Comparison of ENCODE assay signal across 11 mouse cellular contexts in the genomic region with DNA sequence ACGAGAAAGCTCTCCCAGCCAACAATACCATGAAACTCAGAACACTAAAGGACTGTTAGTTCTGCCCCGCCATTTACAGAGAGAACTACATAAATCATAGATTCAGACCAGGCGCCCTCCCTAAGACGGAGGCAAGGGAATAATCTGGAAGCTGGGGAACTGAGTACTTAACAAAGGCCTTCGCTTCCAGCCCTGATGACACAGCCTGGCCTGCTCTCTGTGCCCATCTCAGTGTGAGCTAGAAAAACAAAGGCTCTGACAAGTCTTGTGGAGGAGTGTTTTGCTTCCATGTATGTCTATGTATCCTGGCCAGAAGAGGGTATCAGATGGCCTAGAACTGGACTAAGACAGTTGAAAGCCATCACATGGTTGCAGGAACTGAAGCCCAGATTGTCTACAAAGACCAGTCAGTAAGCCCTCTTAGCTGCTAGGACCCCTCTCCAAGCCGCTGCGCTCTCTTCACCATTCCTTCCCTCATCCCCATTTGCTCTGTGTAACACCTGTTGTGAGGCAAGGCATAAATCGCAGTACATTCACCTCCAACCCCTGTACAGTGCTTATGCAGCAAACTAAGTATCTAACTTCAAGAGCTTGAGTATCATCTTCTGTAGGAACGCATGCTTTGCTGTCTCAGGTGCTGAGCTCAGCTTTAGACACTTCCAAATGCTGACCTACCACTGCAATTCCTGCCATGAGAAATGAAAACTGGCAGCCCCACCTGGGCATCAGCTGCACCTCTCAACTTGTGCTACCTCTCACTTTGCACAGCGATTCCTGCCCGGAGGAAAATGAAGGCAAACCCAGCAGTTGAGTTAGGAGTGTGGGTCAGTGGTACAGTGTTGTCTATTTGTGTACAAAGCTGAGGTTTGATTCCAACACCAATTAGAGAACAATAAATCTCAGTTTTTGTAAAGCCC. TPM values are rescaled to one million over a fixed set of nuclear protein-coding genes. Genes with fewer than 3 reads are reported as not detected.
DNase-seq lines count a peak whose midpoint lies in the region; ATAC-seq lines count a peak whose summit lies in the region.
"Had no signal": no experiment of that assay in that cellular context is flagged by ENCODE, and none has a peak within 500 bp of the region (broad histone marks: within the 10 kb centered on the region; RNA-seq: fewer than 3 reads in every experiment).

No protein-coding gene starts in this region.

- H3K4me1 ChIP-seq in heart, embryonic 12.5 days (replicated peaks) = peaks cover 40% of the 10 kb centered on the region
- H3K4me1 ChIP-seq in embryonic facial prominence, embryonic 15.5 days = peaks cover 15% of the 10 kb centered on the region; the same call in 1 of the 2 replicates
- H3K4me1 ChIP-seq in hindbrain, embryonic 13.5 days (replicated peaks) = peaks cover 23% of the 10 kb centered on the region
- peaks cover 21% of the 10 kb centered on the region for H3K4me1 ChIP-seq in midbrain, embryonic 15.5 days

- no peak overlapping the region; the same call in 1 of the 2 replicates for H3K9ac ChIP-seq in heart, embryonic 12.5 days
- no peak overlapping the region for H3K9ac ChIP-seq in embryonic facial prominence, embryonic 15.5 days
- no peak overlapping the region for H3K9ac ChIP-seq in hindbrain, embryonic 13.5 days
- no peak overlapping the region for H3K9ac ChIP-seq in midbrain, embryonic 15.5 days

- no peaks in the 10 kb centered on the region for H3K9me3 ChIP-seq in heart, embryonic 12.5 days (replicated peaks)
- no peaks in the 10 kb centered on the region for H3K9me3 ChIP-seq in embryonic facial prominence, embryonic 15.5 days (replicated peaks)
- H3K9me3 ChIP-seq in hindbrain, embryonic 13.5 days = no peaks in the 10 kb centered on the region
- no peaks in the 10 kb centered on the region for H3K9me3 ChIP-seq in midbrain, embryonic 15.5 days

- peaks cover 53% of the 10 kb centered on the region for H3K36me3 ChIP-seq in heart, embryonic 12.5 days
- H3K36me3 ChIP-seq in embryonic facial prominence, embryonic 15.5 days = peaks cover 33% of the 10 kb centered on the region
- peaks cover 20% of the 10 kb centered on the region for H3K36me3 ChIP-seq in hindbrain, embryonic 13.5 days
- H3K36me3 ChIP-seq in midbrain, embryonic 15.5 days (replicated peaks) = peaks cover 6% of the 10 kb centered on the region; the same call in 1 of the 2 replicates

- no peak overlapping the region for H3K4me2 ChIP-seq in heart, embryonic 12.5 days
- no peak overlapping the region for H3K4me2 ChIP-seq in embryonic facial prominence, embryonic 15.5 days (replicated peaks)
- no peak overlapping the region for H3K4me2 ChIP-seq in hindbrain, embryonic 13.5 days
- H3K4me2 ChIP-seq in midbrain, embryonic 15.5 days = no peak overlapping the region
- H3K4me2 ChIP-seq: liver, embryonic 11.5 days had no signal

- intact Hi-C loops in heart, postnatal 10 days (cut with DNase I) = loop anchor here (10.0 kb wide), 1 partner anchor 223 kb away; the partner anchor contains the start of gene Fam174b
- intact Hi-C loops in left cerebral cortex, postnatal 14 days (cut with DNase I) = no loop called here

- DNase-seq in heart, postnatal 10 days = no peak
- no peak for DNase-seq in frontal cortex, adult 2 months (ENCODE audit: extremely low spot score in 1 of 2, low spot score in 1 of 2)
- DNase-seq in left cerebral cortex, postnatal 14 days (ENCODE audit: low spot score in 2 of 2) = no peak
- DNase-seq: retina, postnatal 1 day had no signal

- no peak for ATAC-seq in heart, embryonic 12.5 days (ENCODE audit: insufficient number of reproducible peaks, low FRiP score)
- no peak for ATAC-seq in embryonic facial prominence, embryonic 15.5 days (ENCODE audit: insufficient number of reproducible peaks, low FRiP score, low TSS enrichment, low read depth)
- ATAC-seq in hindbrain, embryonic 13.5 days (ENCODE audit: low FRiP score) = 0 out of 2 replicates have a peak, but pooled peaks have one; percentile 11
- ATAC-seq in midbrain, embryonic 15.5 days (replicated peaks) = no peak
- no peak for ATAC-seq in monocyte, adult 5-6 weeks (replicated peaks; ENCODE audit: insufficient number of reproducible peaks, low FRiP score, low TSS enrichment, poor library complexity, severe bottlenecking)

- H3K27ac ChIP-seq in heart, embryonic 12.5 days (ENCODE audit: poor library complexity, severe bottlenecking) = peak overlapping the region; percentile 75
- 0 out of 2 replicates have a peak overlapping the region, but pooled peaks have one; percentile 28 for H3K27ac ChIP-seq in embryonic facial prominence, embryonic 15.5 days (replicated peaks)
- H3K27ac ChIP-seq in hindbrain, embryonic 13.5 days = peak overlapping the region; percentile 73
- H3K27ac ChIP-seq in midbrain, embryonic 15.5 days = peak overlapping the region; percentile 48

- H3K27me3 ChIP-seq in heart, embryonic 12.5 days (replicated peaks) = no peaks in the 10 kb centered on the region
- no peaks in the 10 kb centered on the region for H3K27me3 ChIP-seq in embryonic facial prominence, embryonic 15.5 days
- no peaks in the 10 kb centered on the region for H3K27me3 ChIP-seq in hindbrain, embryonic 13.5 days
- no peaks in the 10 kb centered on the region for H3K27me3 ChIP-seq in midbrain, embryonic 15.5 days (replicated peaks)

- WGBS in heart, embryonic 12.5 days = 86% methylated on average over 11 of the region's 11 CpGs
- 91% methylated on average over 11 of the region's 11 CpGs for WGBS in embryonic facial prominence, embryonic 15.5 days
- 76% methylated on average over 11 of the region's 11 CpGs for WGBS in hindbrain, embryonic 13.5 days
- 80% methylated on average over 11 of the region's 11 CpGs for WGBS in midbrain, embryonic 15.5 days

- H3K4me3 ChIP-seq in heart, embryonic 12.5 days = no peak overlapping the region
- H3K4me3 ChIP-seq in embryonic facial prominence, embryonic 15.5 days (replicated peaks) = no peak overlapping the region
- no peak overlapping the region for H3K4me3 ChIP-seq in hindbrain, embryonic 13.5 days
- H3K4me3 ChIP-seq in midbrain, embryonic 15.5 days = no peak overlapping the region
- H3K4me3 ChIP-seq: erythroblast, embryonic 14.5 days had no signal

RNA-seq across cellular contexts. Expression of gene Chd2, which starts 20.1 kb away (rescaled TPM):
- 48.5 and 50.4 TPM in 2 replicates for polyA plus RNA-seq in heart, embryonic 12.5 days (2016; fragmentation: Nextera tagmentation; extraction: Ambion mirVana)
- 10 to 100 TPM; 62.3 to 63.3 TPM for total RNA-seq in heart, postnatal 10 days (2021)
- polyA plus RNA-seq in embryonic facial prominence, embryonic 15.5 days (2015; fragmentation: Nextera tagmentation; extraction: Ambion mirVana) = 46.7 and 53.0 TPM in 2 replicates
- polyA plus RNA-seq in hindbrain, embryonic 13.5 days (2015; fragmentation: Nextera tagmentation; extraction: Ambion mirVana) = 44.7 and 53.5 TPM in 2 replicates
- 48.6 and 52.4 TPM in 2 replicates for polyA plus RNA-seq in midbrain, embryonic 15.5 days (2015; fragmentation: Nextera tagmentation; extraction: Ambion mirVana)
- 34.3 and 37.0 TPM in 2 replicates for polyA plus RNA-seq in frontal cortex, adult 2 months (2012; rRNA removed)
- total RNA-seq in monocyte, adult 5-6 weeks (2017) = 241 to 361 TPM (median 252 TPM) in 3 replicates
- 10 to 100 TPM; 39.0 to 43.9 TPM for total RNA-seq in left cerebral cortex, postnatal 14 days (2021)
